Mouse (Mus musculus): ENCODE results near the gene Mylip.
A peak's percentile ranks its signal among the peaks of the same experiment; 100 is the strongest.

Gene Mylip

DNA sequence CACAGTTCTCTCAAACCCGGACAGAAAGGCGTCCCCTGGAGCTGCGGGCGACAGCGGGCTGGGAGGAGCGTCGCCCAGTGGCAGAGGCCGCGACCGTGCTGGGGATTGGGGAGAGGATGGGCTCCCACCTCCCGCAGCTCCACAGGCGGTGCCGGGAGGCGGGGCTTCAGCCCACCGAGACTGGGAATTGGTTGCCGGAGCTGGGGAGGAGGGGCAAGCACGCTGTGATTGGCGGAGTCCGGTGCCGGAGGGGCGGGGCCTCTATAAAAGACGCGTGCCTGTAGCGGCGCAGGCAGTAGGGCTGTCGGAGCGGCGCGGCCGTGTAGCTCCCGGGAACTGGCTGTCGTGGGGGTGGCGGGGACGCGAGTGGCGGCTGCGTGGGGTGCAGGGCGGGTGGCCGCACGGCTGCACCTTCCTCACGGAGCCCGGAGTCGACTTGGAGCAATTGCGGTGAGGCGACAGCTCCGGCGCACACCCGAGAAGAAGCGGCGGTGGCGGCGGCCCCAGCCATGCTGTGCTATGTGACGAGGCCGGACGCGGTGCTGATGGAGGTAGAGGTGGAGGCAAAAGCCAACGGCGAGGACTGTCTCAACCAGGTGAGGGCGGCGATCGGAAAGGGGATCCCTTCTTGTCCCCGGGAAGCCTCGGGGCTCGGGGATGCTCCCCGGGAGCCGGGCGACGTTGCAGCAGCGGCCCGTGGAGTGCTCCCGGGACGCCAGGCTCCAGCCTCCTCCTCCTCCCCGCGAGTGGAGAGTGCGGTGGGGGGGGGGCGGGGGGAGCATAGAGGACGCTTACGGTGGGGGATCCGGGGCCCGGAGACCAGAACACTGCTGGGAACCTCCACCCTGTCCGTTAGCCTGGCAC, at the start of gene Mylip:
Gene Mylip, plus strand, starts transcription at position 295 of the 864 bp plus-strand sequence.
- peak; percentile 98 for DNase-seq (ENCODE audit: low read depth, low spot score)

GRCm38 (mm10) chr13:45341991-45342390, 47.6 kb upstream of the Mylip start:
- no peak for DNase-seq (ENCODE audit: low read depth, low spot score)

GRCm38 (mm10) chr13:45343541-45343940, 46.0 kb upstream of the Mylip start:
- no peak for DNase-seq (ENCODE audit: low read depth, low spot score)

DNA sequence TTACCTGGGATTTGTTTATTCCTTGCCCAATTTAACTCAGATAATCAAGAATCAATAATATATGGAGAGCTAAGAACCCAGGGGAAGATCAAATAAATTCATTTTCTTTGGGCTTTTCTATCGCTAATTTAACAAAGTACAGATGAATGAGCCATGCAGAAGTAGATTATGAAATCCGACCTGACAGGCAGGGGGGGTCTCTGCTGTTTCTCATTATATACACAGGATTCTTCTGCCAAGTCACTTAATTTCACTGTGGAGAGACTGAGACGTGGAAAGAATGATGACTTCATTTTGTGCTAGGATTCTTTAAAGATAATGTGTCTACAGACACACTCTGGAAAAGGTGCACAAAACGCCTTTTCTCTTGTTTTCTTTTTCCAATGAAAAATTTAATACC, 45.6 kb upstream of the Mylip start:
- no peak for DNase-seq (ENCODE audit: low read depth, low spot score)

GRCm38 (mm10) chr13:45345471-45346159, 43.9 kb upstream of the Mylip start:
- peak; percentile 44 for DNase-seq (ENCODE audit: low read depth, low spot score)

DNA sequence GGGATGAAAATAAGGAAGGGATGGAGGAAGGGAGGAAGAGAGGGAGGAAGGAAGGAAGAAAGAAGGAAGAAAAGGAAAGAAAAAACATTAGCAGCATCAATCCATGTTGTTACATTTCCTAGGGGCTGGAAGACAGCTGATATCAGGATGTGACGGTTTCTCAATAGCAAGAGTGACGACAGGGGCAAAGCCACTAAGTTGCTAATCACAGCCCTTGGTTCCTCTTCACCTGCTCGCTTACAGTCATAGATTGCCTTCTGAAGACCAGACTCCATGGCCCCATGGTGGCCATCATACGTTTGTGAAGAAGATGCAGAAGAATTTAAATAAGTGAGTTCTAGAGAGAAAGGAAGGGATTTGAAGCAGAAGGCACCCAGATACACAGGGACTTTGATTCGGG, 38.1 kb upstream of the Mylip start:
- no peak for DNase-seq (ENCODE audit: low read depth, low spot score)

- DNase-seq (ENCODE audit: low read depth, low spot score) = no peak
Measured at GRCm38 (mm10) chr13:45354824-45355223, 34.7 kb upstream of the Mylip start.

DNA sequence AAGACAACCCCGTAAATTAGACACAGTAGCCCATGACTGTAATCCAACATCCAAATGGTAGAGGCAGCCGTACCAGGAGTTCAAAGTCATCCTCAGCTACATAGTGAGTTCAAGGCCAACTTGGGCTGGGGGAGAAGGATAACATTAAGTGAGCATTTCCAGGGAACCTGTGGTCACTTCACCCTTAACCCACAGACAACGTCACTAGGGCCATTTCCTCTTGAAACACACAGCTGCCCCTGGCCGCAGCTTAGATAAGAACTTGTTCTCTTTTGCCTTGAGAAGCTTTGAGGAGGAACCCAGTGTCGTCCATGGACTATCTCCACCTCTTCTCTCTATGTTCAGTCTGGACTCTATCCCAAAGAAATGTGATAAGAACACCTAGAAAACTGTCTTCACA, 31.3 kb upstream of the Mylip start:
- no peak for DNase-seq (ENCODE audit: low read depth, low spot score)

GRCm38 (mm10) chr13:45358676-45359323, 30.7 kb upstream of the Mylip start:
- DNase-seq (ENCODE audit: low read depth, low spot score) = no peak

- DNase-seq (ENCODE audit: low read depth, low spot score) = no peak
Measured at GRCm38 (mm10) chr13:45365788-45366187, 23.8 kb upstream of the Mylip start.

GRCm38 (mm10) chr13:45371673-45372072, 17.9 kb upstream of the Mylip start:
- no peak for DNase-seq (ENCODE audit: low read depth, low spot score)

GRCm38 (mm10) chr13:45372456-45372855, 17.1 kb upstream of the Mylip start:
- no peak for DNase-seq (ENCODE audit: low read depth, low spot score)

GRCm38 (mm10) chr13:45374846-45375245, 14.7 kb upstream of the Mylip start:
- DNase-seq (ENCODE audit: low read depth, low spot score) = no peak

- no peak for DNase-seq (ENCODE audit: low read depth, low spot score)
Measured at GRCm38 (mm10) chr13:45382208-45382607, 7.3 kb upstream of the Mylip start.

DNA sequence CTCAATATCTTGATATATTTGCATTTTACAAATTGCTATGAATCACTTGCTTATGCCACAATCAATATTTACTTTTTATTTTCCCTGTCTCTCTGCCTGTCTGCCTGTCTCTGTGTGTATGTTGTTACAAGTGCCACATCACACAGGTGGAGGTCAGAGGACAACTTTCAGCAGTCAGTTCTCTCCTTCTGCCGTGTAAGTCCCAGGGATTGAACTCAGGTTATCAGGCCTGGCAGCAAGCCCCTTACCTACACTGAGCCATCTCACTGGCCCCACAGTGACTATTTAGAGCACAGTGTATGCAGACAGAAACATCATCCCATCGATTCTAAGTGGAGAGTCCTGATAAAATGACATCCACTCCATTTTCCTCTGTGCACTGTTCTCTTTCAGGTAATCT, 4.9 kb upstream of the Mylip start:
- DNase-seq (ENCODE audit: low read depth, low spot score) = no peak

GRCm38 (mm10) chr13:45385521-45385920, 4.0 kb upstream of the Mylip start:
- no peak for DNase-seq (ENCODE audit: low read depth, low spot score)

- DNase-seq (ENCODE audit: low read depth, low spot score) = no peak
Measured at GRCm38 (mm10) chr13:45386253-45386652, 3.3 kb upstream of the Mylip start.

DNA sequence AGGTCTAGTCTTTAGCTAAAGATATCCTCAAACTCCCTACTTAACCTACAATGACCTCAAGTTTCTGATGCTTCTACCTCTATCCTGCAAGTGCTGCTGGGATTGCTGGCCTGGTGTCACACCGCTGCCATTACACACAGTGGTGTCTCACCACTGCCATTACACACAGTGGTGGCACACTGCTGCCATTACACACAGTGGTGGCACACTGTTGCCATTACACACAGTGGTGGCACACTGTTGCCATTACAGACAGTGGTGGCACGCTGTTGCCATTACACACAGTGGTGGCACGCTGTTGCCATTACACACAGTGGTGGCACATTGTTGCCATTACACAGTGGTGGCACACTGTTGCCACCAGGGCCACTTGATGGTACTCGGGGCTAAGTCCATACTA, 2.3 kb upstream of the Mylip start:
- no peak for DNase-seq (ENCODE audit: low read depth, low spot score)

DNA sequence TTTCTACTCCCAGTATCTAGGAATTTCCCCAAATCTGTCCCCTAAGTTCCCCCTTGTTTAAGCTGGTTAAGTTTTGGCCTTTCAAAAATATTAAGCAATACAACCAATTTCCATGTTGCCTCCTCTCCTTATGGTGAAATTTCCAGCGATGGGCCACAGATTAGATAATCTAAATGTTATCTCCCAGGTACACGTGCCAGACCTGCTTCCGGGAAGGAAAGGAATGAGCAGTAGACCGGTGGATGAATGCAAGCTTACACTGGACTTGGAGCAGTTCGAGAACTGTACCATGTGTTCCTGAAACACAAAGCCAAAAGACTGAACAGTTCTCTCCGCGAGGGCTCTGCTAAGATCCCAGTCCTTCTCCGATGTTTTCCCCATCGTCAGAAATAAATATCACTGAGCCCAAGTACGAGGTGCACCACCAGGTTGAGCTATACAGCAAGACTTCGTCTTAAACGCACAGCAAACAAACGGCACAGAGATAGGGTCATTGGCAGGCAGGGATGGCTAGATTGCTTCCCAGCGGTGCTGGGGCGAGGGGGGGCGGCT, 1.2 kb upstream of the Mylip start:
- no peak for DNase-seq (ENCODE audit: low read depth, low spot score)

GRCm38 (mm10) chr13:45388889-45389288, 653 bp upstream of the Mylip start:
- no peak for DNase-seq (ENCODE audit: low read depth, low spot score)

- DNase-seq (ENCODE audit: low read depth, low spot score) = peak; percentile 33
Measured at GRCm38 (mm10) chr13:45390312-45390961, 895 bp downstream of the Mylip start.
